Mouse (Mus musculus) cerebellum, adult 11-12 months (tissue): Measurements from ENCODE around the gene Bmyc.
"Not testable (repeated sequence)": the region's sequence is repeated elsewhere in the genome, so short reads cannot be mapped to it uniquely, and the experiment has no call there.

Source experiments
- DNase-seq: peaks from one replicate; pipeline ENCODE4 v3.0.0; 2022

Gene Bmyc

GRCm38 (mm10) chr2:25733199-25733930, 26.8 kb downstream of the Bmyc start:
- no peak for DNase-seq

GRCm38 (mm10) chr2:25736709-25737108, 30.2 kb downstream of the Bmyc start, which contains the start of gene Obp2b:
TSS of gene Obp2b (plus strand) at chr2:25737009.
- not testable (repeated sequence) for DNase-seq

GRCm38 (mm10) chr2:25741671-25742070, 35.1 kb downstream of the Bmyc start:
- DNase-seq: no peak

- DNase-seq: no peak
Measured at GRCm38 (mm10) chr2:25754201-25754600, 47.7 kb downstream of the Bmyc start.
